Mouse (Mus musculus): ENCODE data around the gene Zbtb49. TPM values are rescaled to one million over a fixed set of nuclear protein-coding genes. Genes with fewer than 3 reads are reported as not detected.

The Zbtb49 gene
- 3.8 TPM for polyA plus RNA-seq (2014; fragmentation: Illumina TruSeq; extraction: RNeasy Lipid Tissue Mini Kit (QIAGEN cat#74804); ENCODE audit: low read depth, low replicate concordance)

DNA sequence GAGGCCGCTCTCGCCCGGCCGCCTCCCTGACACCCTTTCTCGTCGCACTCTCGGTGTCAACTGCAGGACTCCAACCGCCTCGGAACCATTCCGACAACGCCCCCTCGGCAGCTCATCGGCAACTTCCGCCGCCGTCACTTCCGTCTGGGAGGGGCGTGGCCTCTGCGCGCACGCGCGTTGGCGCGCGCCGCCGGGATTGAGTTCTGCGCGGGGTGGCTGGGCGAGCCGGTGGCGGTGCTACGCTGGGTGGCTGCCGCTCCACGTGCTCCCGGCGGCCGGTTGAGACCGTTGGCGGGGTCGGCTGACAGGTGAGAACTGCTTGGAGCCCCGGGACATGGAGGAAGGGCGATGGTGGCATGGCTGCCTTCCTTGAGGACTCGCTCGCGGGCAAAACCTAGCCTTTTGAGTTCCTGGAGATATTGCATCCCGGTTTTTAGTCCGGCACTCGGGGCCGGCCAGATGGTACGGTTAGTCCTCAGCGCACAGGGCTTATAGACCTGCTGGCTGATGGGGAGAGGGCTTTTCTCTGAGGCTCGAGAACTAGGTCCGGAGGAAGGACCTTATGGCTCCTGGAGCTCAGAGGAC, at the start of gene Zbtb49, which contains the start of gene Lyar:
Gene Zbtb49, minus strand, starts transcription at position 130 of the 585 bp plus-strand sequence.
Gene Lyar, plus strand, starts transcription at position 143 of the 585 bp plus-strand sequence.

DNA sequence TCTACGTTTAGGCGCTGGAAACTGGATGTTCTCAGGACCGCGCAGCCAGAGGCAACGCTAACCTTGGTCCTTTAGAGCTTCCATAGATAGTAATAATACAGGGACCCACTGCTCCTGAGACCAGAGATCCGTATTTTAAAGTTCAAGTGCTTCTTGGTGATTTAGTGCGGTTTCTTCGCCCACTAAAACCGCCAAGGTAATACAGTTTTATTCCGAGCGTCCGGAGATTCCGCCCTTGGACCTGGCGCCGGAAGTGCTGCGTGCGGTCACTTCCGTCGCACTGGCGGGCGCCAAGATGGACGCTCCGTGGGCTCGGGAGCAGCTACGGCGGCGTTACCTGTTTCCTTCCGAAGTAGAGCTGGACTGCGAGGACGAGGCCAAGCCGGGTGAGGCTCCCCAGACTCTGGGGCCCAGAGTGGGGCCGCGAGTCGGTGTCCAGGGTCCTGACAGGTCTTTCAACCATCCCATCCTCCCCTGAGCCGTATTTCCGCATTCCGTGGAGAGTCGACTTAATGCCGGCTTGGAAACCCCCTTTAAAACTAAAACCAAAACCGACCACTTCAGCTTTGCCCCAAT, 39.9 kb upstream of the Zbtb49 start, which contains the start of gene Tmem128:
Gene Tmem128, plus strand, starts transcription at position 79 of the 576 bp plus-strand sequence.

DNA sequence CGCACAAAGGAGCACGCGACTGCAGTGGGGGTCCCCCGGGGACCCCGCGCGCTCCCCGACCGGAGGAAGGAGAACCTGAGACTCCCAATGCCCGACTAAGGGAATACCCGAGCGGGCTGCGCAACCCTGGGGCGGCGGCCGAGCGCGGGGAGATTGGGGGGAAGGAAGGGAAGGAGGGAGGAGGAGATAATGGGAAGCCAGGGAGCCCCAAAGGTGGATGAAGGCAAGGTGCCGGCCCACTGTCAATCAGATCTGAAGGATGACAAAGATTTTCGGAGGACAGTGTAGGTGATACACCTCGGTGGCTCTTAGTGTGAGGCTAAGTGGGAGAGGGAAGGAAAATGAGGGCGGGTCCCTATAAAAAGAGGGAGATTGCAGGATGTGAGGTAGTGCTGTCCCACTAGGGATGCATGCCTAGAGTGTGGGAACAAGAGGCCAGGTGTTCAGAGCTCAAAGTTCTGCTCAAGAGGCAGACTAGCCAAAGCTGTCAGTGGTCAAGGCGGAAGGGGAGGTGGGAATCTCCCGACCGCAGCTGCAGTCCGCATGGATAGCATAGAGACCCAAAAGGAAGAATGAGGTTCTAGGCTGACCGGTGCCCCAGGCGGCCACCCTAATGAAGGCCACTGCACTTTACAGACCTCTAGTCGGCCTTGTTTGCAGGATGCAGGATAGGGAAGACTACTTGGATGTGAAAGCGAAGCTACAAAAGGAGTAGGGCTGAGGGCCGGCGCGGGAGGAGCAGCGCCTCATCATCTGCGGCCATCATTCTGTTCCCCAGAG, 60.4 kb downstream of the Zbtb49 start, which contains the start of gene Nsg1:
Gene Nsg1, minus strand, starts transcription at position 274 of the 780 bp plus-strand sequence.

Other genes with a start within 250 kb of the Zbtb49 start
- gene Stx18, start 181.7 kb downstream of the Zbtb49 start, polyA plus RNA-seq (2014; fragmentation: Illumina TruSeq; extraction: RNeasy Lipid Tissue Mini Kit (QIAGEN cat#74804); ENCODE audit: low read depth, low replicate concordance), result 53.9 TPM
- 7.8 TPM for gene Nsg1, start 60.5 kb downstream of the Zbtb49 start, polyA plus RNA-seq (2014; fragmentation: Illumina TruSeq; extraction: RNeasy Lipid Tissue Mini Kit (QIAGEN cat#74804); ENCODE audit: low read depth, low replicate concordance)
- gene Lyar, start within 50 bp of the Zbtb49 start, polyA plus RNA-seq (2014; fragmentation: Illumina TruSeq; extraction: RNeasy Lipid Tissue Mini Kit (QIAGEN cat#74804); ENCODE audit: low read depth, low replicate concordance), result 1,532 TPM
- 64.7 TPM for gene Tmem128, start 39.7 kb upstream of the Zbtb49 start, polyA plus RNA-seq (2014; fragmentation: Illumina TruSeq; extraction: RNeasy Lipid Tissue Mini Kit (QIAGEN cat#74804); ENCODE audit: low read depth, low replicate concordance)
- 1.2 TPM for gene Otop1, start 55.5 kb upstream of the Zbtb49 start, polyA plus RNA-seq (2014; fragmentation: Illumina TruSeq; extraction: RNeasy Lipid Tissue Mini Kit (QIAGEN cat#74804); ENCODE audit: low read depth, low replicate concordance)
- gene Drd5, start 98.9 kb upstream of the Zbtb49 start, polyA plus RNA-seq (2014; fragmentation: Illumina TruSeq; extraction: RNeasy Lipid Tissue Mini Kit (QIAGEN cat#74804); ENCODE audit: low read depth, low replicate concordance), result not detected

All from testis, adult 10 weeks (tissue).